Mouse (Mus musculus) lung, postnatal 0 days (tissue): ENCODE data around the gene Mast4.

ENCODE experiments used
- CTCF ChIP-seq: IDR thresholded peaks from 2 replicates; pipeline ENCODE4 v1.5.1; 2016; ENCODE audit warnings: antibody characterized with exemption, mild to moderate bottlenecking
- EP300 ChIP-seq: IDR thresholded peaks from 2 replicates; pipeline ENCODE4 v1.6.1; 2016; ENCODE audit warnings: antibody characterized with exemption, mild to moderate bottlenecking, control low read depth

GRCm38 (mm10) chr13:103225217-103225894, 108.9 kb downstream of the Mast4 start:
- TF ChIP-seq CTCF (no peak), EP300 (no peak)
